Mouse (Mus musculus) ES-Bruce4 (cell line): ENCODE data around the gene Gm17124.
"Not testable (repeated sequence)": the region's sequence is repeated elsewhere in the genome, so short reads cannot be mapped to it uniquely, and the experiment has no call there.

Experiments
- CTCF ChIP-seq: IDR thresholded peaks from one replicate; pipeline ENCODE4 v1.8.1; 2011; ENCODE audit warnings: low read depth, low read length
- EP300 ChIP-seq: IDR thresholded peaks from 2 replicates; pipeline ENCODE4 v1.6.1; 2011; ENCODE audit warnings: low read depth, low read length; ENCODE audit not compliant: insufficient read depth

DNA sequence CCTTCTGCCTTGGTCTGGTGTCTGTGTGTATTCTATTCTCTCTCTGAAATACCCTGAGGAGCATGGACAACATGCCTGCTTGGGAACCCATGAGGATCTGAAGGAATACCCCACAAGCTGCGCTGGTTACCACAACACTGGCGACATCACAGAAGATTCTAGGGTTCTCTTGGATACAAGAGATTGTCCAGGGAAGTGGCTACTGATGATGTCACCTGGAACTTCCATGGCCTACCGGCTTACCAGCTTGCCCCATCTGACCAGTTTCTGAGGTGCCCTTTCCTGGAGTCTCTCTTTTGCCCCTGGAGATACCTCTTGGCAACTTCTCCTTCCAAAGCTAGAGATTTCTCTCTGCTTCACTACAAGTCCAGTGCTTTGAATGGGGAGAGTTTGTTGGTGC is at the start of gene Gm17124:
- TF ChIP-seq CTCF, EP300: not testable (repeated sequence)
